Mouse (Mus musculus) G1E-ER4 (cell line): ENCODE results near the gene AI481877. TPM values are rescaled to one million over a fixed set of nuclear protein-coding genes. Genes with fewer than 3 reads are reported as not detected.
A peak's percentile ranks its signal among the peaks of the same experiment; 100 is the strongest.

Source experiments
- GATA1 ChIP-seq: IDR thresholded peaks from one replicate; pipeline ENCODE4 v1.8.0; 2012; ENCODE audit warnings: low read length, inconsistent platforms
- polyA plus RNA-seq: library from polyadenylated mRNA; stranded (reverse); fragments of >175 nt; gene quantifications from 2 replicates; pipeline ENCODE4 v1.2.3, GENCODE M21; 2012

Gene AI481877
- polyA plus RNA-seq, result not detected in 2 replicates

DNA sequence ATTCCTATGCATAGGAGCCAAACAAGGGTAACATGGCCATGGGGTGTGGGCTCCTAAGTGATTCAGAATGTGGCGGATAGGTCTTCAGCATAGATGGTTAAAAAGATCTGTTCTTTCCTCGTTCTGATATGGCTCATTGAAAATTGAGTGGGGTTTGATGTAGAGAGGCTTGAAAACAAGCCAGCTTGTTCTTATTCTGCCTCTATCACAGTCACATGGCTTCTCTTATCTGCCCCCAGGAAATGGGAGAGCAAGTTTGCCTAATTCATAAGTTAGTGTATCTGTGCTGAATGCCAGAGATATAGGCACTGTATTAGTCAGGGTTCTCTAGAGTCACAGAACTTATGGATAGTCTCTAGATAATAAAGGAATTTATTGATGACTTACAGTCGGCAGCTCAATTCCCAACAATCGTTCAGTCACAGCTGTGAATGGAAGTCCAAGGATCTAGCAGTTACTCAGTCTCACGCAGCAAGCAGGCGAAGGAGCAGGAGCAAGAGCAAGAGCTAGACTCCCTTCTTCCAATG lies at the start of gene AI481877:
TSS of gene AI481877 (minus strand) at position 477 of the 527 bp plus-strand sequence.
- TF ChIP-seq GATA1, result peak; percentile 46

DNA sequence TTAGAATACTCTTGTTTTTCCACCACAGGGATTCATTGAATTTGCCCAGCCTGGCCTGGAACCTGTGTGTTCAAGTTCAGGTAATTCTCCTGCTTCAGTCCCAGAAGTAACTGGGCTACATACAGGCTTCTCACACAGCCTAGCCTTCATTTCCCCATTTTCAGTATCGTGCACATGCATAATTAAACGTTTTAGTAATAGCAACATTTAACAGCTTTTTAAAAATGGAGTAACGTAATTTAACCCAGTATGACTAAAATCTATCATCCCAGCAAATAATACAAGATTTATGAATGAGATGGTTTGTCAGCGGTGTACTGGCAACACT lies 49.7 kb upstream of the AI481877 start:
- TF ChIP-seq GATA1, result no peak

DNA sequence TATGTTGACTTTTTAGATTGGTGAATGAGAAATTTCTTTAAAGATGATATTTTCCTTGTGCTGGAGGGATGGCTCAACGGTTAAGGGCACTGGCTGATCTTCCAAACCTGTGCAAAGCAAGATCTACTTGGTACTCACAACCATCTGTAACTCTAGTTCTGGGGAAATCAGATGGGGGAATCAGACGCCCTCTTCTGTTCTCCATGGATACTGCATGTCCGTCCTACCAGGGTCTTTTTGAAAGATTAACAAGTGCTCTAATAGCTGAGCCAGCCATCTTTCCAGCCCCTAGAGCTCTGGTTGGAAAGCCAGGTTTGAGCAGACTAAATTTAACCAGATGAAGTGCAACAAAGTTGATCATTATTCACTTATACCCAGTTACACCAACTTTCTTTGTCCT lies 48.5 kb upstream of the AI481877 start:
- TF ChIP-seq GATA1, result no peak

DNA sequence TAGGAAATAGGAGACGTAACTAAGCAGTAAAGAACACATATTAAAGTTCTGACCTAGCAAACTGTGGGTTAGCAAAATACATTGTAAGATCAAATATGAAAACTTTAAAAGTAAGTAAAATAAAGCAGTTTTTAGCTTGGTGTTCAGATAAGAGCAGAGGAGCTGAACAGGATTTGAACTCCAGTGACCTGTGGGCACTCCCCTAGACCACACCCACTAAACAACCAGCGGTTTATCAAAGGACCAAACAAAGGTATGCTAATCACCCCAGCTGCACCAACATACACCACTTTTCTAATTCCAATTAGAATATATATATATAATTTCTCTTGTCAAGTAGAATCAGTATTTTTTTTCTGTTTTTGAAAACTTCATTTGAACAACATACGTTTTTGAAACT lies 46.9 kb upstream of the AI481877 start:
- TF ChIP-seq GATA1, result no peak

DNA sequence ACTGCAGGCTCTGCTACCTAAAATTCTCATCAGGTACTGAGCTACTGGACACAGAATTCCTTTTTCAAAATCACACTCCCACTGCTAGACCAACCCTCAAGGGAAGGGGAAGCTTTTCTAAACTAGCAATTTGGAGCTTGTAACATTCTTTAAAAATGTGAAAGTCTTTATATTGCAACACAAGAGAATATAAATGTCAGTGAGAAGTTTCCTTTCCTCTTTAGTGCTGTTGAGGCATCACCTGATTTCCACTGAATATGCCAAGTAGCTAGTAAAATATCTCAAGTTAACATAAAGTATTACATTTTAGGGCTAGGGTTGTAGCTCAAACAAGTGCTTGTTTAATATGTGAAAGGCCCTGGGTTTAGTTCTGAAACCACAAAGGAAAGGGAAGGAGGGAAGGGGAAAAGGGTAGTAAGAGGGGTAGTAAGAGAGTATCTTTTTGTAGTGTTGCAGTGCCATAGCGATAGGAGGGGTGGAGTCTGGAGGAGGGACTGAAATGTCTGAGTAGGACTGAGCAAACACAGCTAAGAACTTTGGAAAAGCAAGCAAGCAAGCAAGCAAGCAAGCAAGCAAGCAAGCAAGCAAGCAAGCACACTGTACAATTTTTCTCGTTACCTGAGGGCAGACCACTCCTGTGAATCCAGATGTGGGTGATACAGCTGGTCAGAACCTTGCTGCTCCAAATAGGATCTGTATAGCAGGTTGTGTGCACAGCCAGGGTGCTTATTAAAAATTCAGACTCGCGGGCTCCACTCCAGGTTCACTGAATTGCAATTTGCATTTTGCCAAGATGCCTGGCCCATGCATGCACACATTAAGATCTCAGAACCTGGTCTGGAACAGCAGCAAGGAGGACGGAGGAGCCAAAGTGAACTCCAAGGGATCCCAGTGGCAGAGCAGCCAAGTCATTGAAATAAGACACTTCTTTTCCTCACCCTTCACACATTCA lies 42.8 kb upstream of the AI481877 start:
- no peak for TF ChIP-seq GATA1

DNA sequence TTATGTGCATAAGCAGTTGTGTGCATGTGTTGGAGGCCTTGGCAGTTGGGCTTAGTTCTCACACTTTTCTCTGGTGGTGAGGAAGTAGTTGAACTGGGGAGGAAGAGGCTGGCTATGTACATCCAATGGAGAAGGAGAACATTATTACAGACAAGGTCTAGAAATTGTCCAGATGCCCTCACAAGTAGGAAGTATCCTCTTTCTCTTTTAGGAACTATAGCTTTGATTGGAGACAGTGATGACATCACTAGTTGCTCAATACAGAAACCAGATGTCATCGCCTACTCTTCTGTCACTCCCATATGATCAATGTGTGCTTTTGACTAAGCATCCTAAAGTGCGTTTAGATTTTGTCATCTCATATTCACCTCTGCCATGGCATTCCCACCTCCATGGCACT lies 38.8 kb upstream of the AI481877 start:
- TF ChIP-seq GATA1, result no peak

DNA sequence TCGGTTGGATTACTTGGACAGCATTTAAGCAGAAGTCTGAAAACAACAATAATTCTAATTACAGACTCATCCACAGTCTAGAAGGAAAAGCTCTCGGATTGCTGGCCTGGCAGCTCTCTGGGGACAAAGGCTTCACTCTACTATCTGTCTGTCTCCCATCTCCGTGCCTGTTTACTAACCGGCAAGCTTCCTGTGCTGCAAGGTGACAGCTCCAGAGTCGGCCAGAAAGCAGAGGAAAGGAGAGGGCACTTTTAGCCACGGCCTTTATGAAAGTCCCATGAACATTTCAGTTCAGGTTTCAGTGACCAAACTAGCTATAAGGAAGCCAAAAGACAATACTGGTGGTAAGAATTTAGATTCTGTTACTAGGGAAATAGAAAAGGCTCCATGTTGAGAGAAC lies 37.1 kb upstream of the AI481877 start:
- TF ChIP-seq GATA1, result no peak

DNA sequence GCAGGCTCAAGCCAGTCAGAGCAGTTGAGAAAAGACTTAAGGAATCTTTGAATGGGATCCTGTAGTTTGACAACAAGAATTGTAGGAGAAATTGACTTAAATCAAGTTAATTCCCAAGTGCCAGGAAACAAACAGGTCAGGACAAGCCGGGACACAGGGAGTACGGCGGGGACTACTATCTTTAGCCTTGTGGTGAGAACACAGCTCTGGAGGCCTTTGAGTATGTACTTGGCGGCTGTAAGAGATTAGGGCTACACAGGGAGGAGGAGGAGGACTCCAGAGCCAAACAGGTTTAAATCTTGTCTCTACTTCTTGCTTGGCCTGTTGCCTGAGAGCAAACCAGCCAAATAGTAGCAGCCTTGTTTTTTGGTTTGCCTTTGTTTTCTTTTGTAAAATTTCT lies 36.2 kb upstream of the AI481877 start:
- no peak for TF ChIP-seq GATA1

DNA sequence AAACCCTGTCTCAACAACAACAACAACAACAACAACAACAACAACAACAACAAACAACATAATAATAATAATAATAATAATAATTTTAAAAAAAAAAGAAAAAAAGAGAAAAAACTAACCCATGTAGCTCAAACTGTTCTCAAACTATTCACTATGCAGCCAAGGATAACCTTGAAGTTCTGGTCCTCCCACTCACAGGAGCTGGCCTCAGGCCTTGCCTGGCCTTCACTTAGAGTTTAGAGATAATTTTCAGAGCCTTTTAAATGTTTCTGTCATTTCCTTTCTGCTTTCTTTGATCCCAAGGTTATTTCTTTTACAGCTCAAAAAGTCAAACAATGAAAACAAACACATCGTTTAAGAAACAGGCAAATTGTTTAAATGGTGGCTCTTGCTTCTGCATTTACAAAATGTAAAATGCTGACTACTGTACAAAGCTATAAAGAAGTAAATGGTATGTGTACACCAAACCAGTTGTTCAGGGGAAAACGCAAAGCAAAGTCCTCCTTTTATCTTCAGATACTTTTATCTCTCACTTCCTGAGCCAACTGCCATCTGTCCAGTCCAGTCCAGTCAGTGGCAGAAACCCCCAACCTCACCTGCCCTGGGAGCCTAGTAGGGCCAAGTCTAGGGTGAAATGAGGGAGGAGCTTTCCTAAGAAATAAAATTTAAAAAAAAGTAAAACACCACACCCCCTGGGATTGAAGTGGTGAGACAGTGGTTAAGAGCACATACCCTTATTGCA lies 34.6 kb upstream of the AI481877 start:
- no peak for TF ChIP-seq GATA1

- no peak for TF ChIP-seq GATA1
Observed at GRCm38 (mm10) chr4:59172616-59173015, 33.8 kb upstream of the AI481877 start.

DNA sequence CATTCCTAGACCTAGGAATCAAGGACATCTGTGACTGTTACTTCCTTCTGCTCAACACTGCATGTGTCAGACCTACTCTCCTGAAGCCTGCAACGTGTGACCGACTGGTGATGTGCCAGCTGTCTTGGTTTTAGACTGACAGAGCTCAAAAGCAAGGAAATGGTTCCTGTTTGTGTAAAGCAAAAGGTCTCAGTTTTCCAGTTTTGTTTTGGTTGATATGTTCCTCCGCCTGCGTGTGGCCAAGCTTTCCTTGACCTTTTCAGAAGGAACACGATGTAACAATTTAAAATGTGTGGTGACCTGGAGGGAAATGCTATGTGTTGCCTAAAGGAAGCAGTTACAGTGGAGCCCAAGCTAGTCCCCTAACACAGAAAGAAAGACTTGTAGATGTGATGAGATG lies 31.2 kb upstream of the AI481877 start:
- TF ChIP-seq GATA1, result no peak

- no peak for TF ChIP-seq GATA1
Observed at GRCm38 (mm10) chr4:59167251-59167847, 28.6 kb upstream of the AI481877 start.

GRCm38 (mm10) chr4:59164034-59164433 lies 25.3 kb upstream of the AI481877 start:
- no peak for TF ChIP-seq GATA1

DNA sequence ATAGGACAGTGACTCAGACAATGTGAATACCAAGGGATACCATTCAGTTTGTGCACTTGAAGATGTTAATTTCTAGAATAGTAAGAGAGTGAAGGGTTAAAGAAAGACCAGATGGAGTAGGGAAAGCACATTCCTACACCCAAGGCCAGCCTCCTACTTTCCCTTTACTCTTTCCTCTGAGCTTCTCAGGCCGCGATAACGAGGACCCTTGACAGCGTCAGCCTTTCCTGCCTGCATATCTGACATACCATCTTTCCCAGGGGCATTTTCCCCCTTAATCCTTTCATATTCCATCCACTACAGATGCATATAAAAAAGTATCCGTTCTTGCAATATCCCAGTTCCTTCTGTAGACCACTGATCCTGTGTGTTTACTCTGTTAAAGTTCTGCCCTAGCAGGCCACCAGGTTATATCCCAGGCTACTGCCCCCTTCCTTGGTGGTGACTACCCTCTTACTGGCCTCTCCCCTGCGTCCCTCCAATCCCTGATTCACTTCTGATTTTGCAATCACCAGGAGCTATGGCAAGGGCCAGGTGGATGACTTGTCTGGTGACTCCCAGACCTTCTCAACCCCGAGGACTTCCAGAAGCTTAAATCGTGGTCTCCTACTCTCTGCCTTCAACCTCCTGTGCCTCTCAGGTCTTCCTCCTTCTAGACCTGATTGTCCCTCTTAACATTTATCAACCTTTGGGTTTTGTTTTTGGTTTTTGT lies 22.3 kb upstream of the AI481877 start:
- TF ChIP-seq GATA1, result no peak

DNA sequence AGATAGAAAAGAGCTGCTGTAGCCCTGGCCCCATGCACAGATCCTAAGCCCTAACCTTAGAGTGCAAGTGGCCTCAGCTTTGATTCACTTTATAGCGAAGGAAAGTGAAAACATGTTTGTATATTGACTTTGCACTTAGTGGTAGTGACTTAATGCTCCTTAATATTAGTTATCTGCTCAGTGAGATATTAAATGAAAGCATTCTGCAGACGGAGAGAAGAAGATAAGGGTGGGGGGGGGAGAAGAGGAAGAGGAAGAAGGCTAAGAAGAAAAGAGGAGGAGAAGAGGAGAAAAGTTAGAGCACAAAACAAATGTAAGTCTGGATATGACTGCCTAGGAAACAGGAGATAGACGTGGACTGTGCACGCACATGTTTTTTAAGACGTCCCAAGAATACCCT lies 21.5 kb upstream of the AI481877 start:
- no peak for TF ChIP-seq GATA1
